Mouse (Mus musculus): Measurements from ENCODE around the gene Kmo. TPM values are rescaled to one million over a fixed set of nuclear protein-coding genes. Genes with fewer than 3 reads are reported as not detected.

Kmo gene
- total RNA-seq, 2 experiments from 2014 or later, result 0.44 to 0.51 TPM

GRCm38 (mm10) chr1:175692246-175692996 lies 72.2 kb downstream of the Kmo start, which contains the start of the genes Opn3 and Chml:
Opn3 (minus strand) TSS chr1:175692776.
Chml (minus strand) TSS chr1:175692901.
- intact Hi-C loops (cut with DNase I), result loop anchor here (1.0 to 5.0 kb wide), 3 partner anchors 67 to 190 kb away; partner anchors contain the start of genes Exo1 and Fh1

GRCm38 (mm10) chr1:175692997-175693361 lies 72.8 kb downstream of the Kmo start:
- DNase-seq, result no peak
- intact Hi-C loops (cut with DNase I), result loop anchor here (1.0 to 5.0 kb wide), 3 partner anchors 68 to 189 kb away; partner anchors contain the start of genes Exo1 and Fh1

More at GRCm38 (mm10) chr1:175692246-175692996, 72.2 kb downstream of the Kmo start, which contains the start of the genes Opn3 and Chml:
- peak; percentile 98 for DNase-seq

GRCm38 (mm10) chr1:175693429-175693960 lies 73.3 kb downstream of the Kmo start:
- intact Hi-C loops (cut with DNase I), result loop anchor here (5.0 kb wide), 2 partner anchors 174 to 189 kb away; partner anchors contain the start of gene Exo1
- DNase-seq, result no peak

- no peak for DNase-seq
- intact Hi-C loops (cut with DNase I), result no loop called here
Observed at GRCm38 (mm10) chr1:175698293-175698692, 78.1 kb downstream of the Kmo start, which contains the start of gene Wdr64. Wdr64 (plus strand) TSS chr1:175698593.

GRCm38 (mm10) chr1:175699375-175699774 lies 79.2 kb downstream of the Kmo start:
- DNase-seq, result no peak
- intact Hi-C loops (cut with DNase I), result no loop called here

- DNase-seq, result no peak
- intact Hi-C loops (cut with DNase I), result no loop called here
Observed at GRCm38 (mm10) chr1:175699796-175700195, 79.6 kb downstream of the Kmo start.

GRCm38 (mm10) chr1:175701145-175701544 lies 81.0 kb downstream of the Kmo start:
- DNase-seq, result no peak
- intact Hi-C loops (cut with DNase I), result no loop called here

GRCm38 (mm10) chr1:175707599-175707998 lies 87.4 kb downstream of the Kmo start:
- intact Hi-C loops (cut with DNase I), result no loop called here
- no peak for DNase-seq

GRCm38 (mm10) chr1:175708013-175708412 lies 87.8 kb downstream of the Kmo start:
- no peak for DNase-seq
- intact Hi-C loops (cut with DNase I), result no loop called here

Other genes with a start within 250 kb of the Kmo start
- gene Rgs7, start 127.9 kb upstream of the Kmo start, total RNA-seq (2021), result 1 to 10 TPM; 1.4 to 1.7 TPM
- gene Fh1, start 5.3 kb downstream of the Kmo start, total RNA-seq (2021), result 100 to 1,000 TPM; 598 to 639 TPM
- 1 to 10 TPM; 7.2 to 9.9 TPM for gene Opn3, start 72.4 kb downstream of the Kmo start, total RNA-seq (2021)
- gene Chml, start 72.5 kb downstream of the Kmo start, total RNA-seq (2021), result 10 to 100 TPM; 10.1 to 10.6 TPM
- gene Wdr64, start 78.2 kb downstream of the Kmo start, total RNA-seq (2021), result not detected